Mouse (Mus musculus): Measurements from ENCODE around the gene Gpr137. TPM values are rescaled to one million over a fixed set of nuclear protein-coding genes. Genes with fewer than 3 reads are reported as not detected.

The Gpr137 gene
- polyA plus RNA-seq, 1 experiment from 2014 or later, result 26.7 TPM

DNA sequence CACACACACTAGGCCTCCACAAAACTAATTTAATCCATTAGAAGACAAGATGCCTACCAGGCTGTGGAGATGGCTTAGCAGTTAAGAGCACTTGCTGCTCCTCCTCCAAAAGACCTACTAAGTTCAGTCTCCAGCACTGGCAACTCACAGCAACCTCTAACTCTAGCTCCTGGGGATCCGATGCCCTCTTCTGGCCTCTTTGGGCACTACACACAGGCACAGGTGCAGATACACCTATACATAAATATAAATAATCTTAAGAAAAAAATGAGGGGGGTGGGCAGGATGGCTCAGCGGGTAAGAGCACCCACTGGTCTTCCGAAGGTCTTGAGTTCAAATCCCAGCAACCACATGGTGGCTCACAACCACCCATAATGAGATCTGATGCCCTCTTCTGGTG, 6.0 kb downstream of the Gpr137 start:
- Histone ChIP-seq H3K4me1 (peaks cover 22% of the 10 kb centered on the region), H3K4me3 (replicated peaks) (no peak overlapping the region), H3K4me2 (no peak overlapping the region), H3K36me3 (no peaks in the 10 kb centered on the region), H3K27ac (no peak overlapping the region), H3K9me3 (no peaks in the 10 kb centered on the region), H3K27me3 (replicated peaks) (peaks cover 48% of the 10 kb centered on the region), H3K9ac (no peak overlapping the region)
- no peak for ATAC-seq (ENCODE audit: insufficient read depth, low FRiP score, low read depth)
- 23% methylated on average over 3 of the region's 3 CpGs for WGBS

DNA sequence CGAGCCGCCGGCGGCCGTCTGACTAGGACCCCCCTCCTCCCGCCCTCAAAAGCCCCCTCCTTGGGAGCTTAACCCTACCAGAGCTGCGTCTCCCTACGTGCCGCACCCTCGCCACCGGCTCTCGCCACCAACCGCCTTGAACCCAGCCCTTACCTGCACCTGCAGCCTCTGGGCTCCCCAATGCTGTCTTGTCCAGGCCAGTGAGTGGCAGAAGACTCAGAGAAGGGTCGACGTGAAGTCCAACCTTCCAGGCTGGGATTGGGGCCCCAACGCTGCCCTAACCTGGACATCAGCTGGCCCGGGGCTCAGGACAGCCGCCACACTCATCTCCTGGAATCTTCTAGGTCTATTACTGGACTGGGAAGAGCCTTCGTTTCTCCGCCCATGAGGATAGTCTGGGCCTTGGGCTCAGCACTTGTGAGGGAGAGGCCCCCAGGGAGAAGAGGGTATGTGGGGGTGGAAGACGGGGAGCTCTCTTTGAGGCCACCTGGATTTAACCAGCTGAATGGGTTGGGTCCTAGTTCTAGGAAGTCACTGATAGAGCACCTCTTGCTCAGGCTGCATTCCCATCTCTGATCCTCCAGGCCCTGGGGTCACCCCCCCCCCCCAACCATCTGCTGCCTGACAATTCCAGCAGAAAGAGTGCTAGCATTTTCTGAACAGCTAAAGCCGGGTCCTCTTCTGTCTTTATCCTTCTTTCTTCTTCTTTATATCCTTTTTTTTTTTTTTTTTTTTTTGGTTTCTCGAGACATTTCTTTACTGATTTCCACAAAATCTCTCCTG, 7.9 kb downstream of the Gpr137 start, which contains the start of gene Kcnk4:
TSS of gene Kcnk4 (minus strand) at position 321 of the 783 bp plus-strand sequence.
- peak within 1 kb of the TSS; percentile 46 for H3K9ac ChIP-seq
- no peak for ATAC-seq (ENCODE audit: insufficient read depth, low FRiP score, low read depth)
- WGBS, result 11% methylated on average over 23 of the region's 23 CpGs
- H3K27ac ChIP-seq, result no peak within 1 kb of the TSS
- H3K9me3 ChIP-seq, result no peaks in the 10 kb centered on the region
- peaks cover 52% of the 10 kb centered on the region for H3K27me3 ChIP-seq (replicated peaks)
- peaks cover 10% of the 10 kb centered on the region for H3K4me1 ChIP-seq
- H3K36me3 ChIP-seq, result no peaks in the 10 kb centered on the region
- peak within 1 kb of the TSS; percentile 85 for H3K4me2 ChIP-seq
- peak within 1 kb of the TSS; percentile 43 for H3K4me3 ChIP-seq (replicated peaks)

DNA sequence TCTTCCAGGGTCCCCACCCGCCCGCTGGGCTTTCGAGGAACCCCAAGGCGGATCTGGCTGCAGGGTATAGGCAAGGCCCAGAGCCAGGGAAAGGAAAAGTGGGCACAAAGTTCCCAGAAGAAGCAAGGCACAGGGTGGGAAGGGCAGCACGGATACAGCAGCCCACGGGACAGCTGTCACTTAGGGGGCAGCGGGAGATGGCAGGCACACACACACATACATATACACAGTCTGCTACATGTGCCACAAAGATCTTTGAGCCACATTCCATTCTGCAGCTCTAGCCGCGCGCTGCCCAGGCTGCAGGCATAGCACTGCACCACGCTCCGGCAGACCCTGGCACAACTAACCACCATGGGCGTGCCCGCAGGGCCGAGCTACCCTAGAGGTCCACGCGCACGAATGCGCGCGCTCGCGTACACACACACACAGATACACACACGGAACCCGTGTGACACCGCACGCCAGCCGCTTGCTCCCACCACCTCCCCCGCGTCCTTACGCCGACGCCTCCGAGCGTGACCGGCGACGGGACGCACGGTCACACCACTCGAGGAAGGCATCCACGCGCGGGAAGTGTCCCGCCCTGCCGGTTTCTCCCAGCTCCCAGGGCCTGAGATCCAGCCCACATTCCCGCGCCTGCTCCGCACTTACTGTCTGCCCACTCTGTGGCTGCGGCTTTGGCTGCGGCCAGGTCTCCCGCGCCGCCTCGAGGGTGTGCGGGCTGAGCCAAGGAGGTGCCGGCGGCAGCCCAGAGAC, 8.7 kb downstream of the Gpr137 start:
- peak overlapping the region; percentile 43 for H3K4me3 ChIP-seq (replicated peaks)
- 5% methylated on average over 58 of the region's 58 CpGs for WGBS
- H3K27me3 ChIP-seq (replicated peaks), result peaks cover 52% of the 10 kb centered on the region
- no peak overlapping the region for H3K27ac ChIP-seq
- peak overlapping the region; percentile 46 for H3K9ac ChIP-seq
- peaks cover 10% of the 10 kb centered on the region for H3K4me1 ChIP-seq
- peak overlapping the region; percentile 85 for H3K4me2 ChIP-seq
- ATAC-seq (ENCODE audit: insufficient read depth, low FRiP score, low read depth), result peak; percentile 35; the same call in 1 of the 2 replicates
- no peaks in the 10 kb centered on the region for H3K36me3 ChIP-seq
- no peaks in the 10 kb centered on the region for H3K9me3 ChIP-seq

DNA sequence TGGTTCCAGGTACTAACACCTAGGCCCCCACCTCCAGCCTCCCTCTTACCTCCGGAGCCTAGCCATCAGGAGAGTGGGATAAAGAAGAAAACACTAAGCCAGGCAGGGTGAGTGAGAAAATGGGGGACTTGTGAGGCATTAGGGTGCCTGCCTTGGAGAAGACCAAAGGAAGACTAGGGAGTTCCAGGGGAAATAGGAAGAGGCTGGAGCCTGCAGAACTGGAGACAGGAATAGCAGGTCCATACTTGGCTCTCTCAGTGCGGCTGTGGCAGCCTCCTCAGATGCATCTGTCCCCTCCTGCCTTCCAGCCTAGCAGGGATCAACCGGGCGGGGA, 9.2 kb downstream of the Gpr137 start:
- ATAC-seq (ENCODE audit: insufficient read depth, low FRiP score, low read depth), result no peak
- Histone ChIP-seq H3K27me3 (replicated peaks) (peaks cover 55% of the 10 kb centered on the region), H3K4me3 (replicated peaks) (0 out of 2 replicates have a peak overlapping the region, but pooled peaks have one; percentile 43), H3K27ac (no peak overlapping the region), H3K36me3 (no peaks in the 10 kb centered on the region), H3K4me2 (0 out of 2 replicates have a peak overlapping the region, but pooled peaks have one; percentile 85), H3K4me1 (peaks cover 10% of the 10 kb centered on the region), H3K9ac (no peak overlapping the region), H3K9me3 (no peaks in the 10 kb centered on the region)
- WGBS, result 39% methylated on average over 4 of the region's 4 CpGs

DNA sequence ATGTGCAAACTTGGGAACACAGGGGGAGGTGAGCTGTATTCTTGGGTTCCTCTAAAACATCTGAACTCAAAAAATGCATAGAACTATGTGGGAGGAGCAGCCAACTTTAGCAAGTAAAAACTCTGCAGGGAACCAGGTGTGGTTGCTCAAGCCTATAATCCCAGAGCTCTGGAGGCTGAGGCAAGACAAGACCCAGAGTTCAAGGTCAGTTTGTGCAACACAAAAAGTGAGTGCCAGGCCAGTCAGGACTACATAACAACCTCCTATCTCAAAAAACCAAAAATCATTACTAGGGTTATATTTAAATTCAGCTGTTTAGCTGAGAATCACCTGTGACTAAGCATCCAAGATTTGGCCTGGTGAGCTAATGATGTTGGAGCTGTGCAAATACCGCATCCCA, 10.3 kb downstream of the Gpr137 start:
- Histone ChIP-seq H3K27ac (no peak overlapping the region), H3K27me3 (replicated peaks) (peaks cover 65% of the 10 kb centered on the region), H3K4me2 (no peak overlapping the region), H3K9ac (no peak overlapping the region), H3K9me3 (no peaks in the 10 kb centered on the region), H3K4me3 (replicated peaks) (no peak overlapping the region), H3K4me1 (peaks cover 12% of the 10 kb centered on the region), H3K36me3 (no peaks in the 10 kb centered on the region)
- no peak for ATAC-seq (ENCODE audit: insufficient read depth, low FRiP score, low read depth)
- WGBS, result 58% methylated on average over 1 of the region's 1 CpGs

DNA sequence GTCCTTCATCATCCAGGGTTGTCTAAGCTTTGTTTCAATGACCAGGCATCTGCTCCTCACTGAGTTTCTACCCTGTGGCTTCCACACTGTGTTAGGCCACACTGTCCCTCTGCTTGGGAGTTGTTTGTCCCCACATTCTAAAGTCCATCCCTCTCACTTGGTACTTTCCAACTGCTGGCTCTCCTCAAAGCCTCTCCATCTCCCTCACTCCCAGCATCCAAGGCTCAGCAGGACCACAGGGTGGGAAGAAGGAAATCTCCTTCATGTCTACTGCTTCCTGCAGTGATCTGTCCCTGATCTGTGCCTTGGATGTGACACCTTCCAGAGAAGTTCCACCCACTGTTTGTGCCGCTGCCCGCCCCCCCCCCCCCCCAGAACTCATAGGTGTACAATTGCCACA, 11.3 kb downstream of the Gpr137 start:
- H3K27ac ChIP-seq, result no peak overlapping the region
- no peaks in the 10 kb centered on the region for H3K9me3 ChIP-seq
- no peak for ATAC-seq (ENCODE audit: insufficient read depth, low FRiP score, low read depth)
- H3K36me3 ChIP-seq, result no peaks in the 10 kb centered on the region
- H3K27me3 ChIP-seq (replicated peaks), result peaks cover 71% of the 10 kb centered on the region
- no peak overlapping the region for H3K4me3 ChIP-seq (replicated peaks)
- H3K4me1 ChIP-seq, result peaks cover 16% of the 10 kb centered on the region
- H3K9ac ChIP-seq, result no peak overlapping the region
- H3K4me2 ChIP-seq, result no peak overlapping the region
- WGBS, result 7% methylated on average over 2 of the region's 2 CpGs

DNA sequence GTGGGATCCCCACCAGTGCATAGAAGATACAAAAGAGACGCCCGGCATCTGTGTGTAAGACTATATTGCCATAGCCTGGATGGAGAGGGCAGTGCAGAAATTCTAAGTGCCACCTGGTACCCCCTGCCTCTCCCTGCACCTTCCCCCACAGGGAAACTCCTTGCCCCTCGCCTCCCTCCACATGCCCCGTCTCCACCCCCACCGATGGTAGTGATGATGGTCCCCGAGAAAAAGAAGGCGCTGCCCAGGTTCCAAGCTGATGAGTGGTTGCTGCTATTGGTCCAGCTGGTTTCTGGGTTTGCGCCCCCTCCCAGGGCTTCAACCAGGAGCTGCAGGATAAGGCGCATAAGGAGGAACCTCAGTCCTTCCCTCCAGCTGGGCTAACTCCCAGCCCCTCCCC, 14.2 kb downstream of the Gpr137 start:
- peaks cover 23% of the 10 kb centered on the region for H3K4me1 ChIP-seq
- H3K4me2 ChIP-seq, result peak overlapping the region; percentile 40
- no peak for ATAC-seq (ENCODE audit: insufficient read depth, low FRiP score, low read depth)
- H3K9ac ChIP-seq, result no peak overlapping the region
- 15% methylated on average over 9 of the region's 9 CpGs for WGBS
- no peaks in the 10 kb centered on the region for H3K9me3 ChIP-seq
- H3K36me3 ChIP-seq, result no peaks in the 10 kb centered on the region
- no peak overlapping the region for H3K27ac ChIP-seq
- H3K27me3 ChIP-seq (replicated peaks), result peaks cover 71% of the 10 kb centered on the region
- H3K4me3 ChIP-seq (replicated peaks), result peak overlapping the region; percentile 17

DNA sequence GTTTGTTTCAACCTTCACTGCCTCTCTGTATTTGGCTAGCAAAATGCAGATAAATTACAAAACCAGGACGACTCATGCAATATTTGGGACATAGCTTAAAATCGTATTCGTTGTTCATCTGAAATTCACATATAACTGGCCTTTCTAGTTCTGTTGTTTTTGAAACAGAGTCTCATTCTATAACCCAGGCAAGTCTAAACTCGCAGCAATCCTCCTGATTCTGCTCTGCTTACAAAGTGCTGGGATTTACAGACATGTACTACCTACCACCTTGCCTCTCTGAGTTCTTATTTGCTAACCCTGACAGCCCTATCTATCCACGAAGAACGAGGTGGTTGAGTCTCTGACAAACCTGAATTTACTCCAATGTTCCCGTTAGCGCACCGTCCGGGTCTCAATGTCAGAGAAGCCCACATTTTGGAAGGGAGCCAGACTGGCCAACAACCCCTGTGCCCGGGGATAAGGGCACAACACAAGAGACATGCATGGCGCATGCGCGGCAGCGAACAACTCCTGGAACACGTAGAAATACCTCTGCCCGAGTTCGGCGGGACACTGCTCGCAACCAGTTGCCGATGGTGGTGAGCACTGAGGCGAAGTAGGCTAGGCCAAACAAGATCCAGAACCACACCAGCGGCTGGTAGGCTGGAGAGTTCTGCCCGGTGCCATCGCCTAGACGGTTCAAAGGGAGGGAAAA, 15.6 kb downstream of the Gpr137 start:
- Histone ChIP-seq H3K4me2 (peak overlapping the region; percentile 40), H3K4me3 (replicated peaks) (peak overlapping the region; percentile 17), H3K27ac (peak overlapping the region; percentile 57; the same call in 1 of the 2 replicates), H3K4me1 (peaks cover 32% of the 10 kb centered on the region), H3K36me3 (no peaks in the 10 kb centered on the region), H3K9me3 (no peaks in the 10 kb centered on the region), H3K27me3 (replicated peaks) (peaks cover 61% of the 10 kb centered on the region), H3K9ac (no peak overlapping the region)
- ATAC-seq (ENCODE audit: insufficient read depth, low FRiP score, low read depth), result no peak
- 15% methylated on average over 26 of the region's 26 CpGs for WGBS

DNA sequence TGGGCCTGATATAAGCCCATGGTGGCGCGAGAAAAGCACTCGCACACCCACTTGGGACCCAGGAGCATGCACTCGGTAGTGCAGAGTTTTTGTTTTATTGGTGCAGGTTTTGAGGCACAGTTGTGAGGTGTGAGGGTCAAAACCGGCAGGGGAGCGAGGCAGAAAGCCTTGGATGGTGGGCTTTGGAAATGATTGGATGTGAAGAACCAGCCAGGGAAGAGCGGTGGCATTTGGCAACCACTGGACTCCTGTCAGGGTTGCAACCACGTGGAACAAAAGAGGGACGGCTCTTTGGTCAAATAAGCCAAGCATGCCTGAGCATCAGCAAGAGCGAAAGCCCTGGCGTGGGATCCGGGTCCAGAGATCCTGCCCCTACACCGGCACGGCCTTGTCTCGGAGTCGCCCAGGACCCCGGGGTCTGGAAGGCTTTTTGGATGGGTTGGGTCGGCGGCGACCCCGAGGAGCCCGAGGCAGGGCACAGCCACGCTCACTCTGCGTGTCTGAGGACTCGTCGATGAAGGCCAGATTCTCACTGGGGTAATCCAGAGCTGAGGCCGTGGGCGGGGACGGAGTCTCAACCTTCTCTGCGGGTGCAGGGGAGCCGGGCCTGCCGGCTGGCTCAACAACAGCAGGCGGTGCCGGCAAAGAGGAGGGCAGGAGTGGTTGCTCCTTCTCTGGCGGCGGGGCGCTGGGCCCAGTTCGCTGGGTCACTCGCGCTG, 16.5 kb downstream of the Gpr137 start:
- Histone ChIP-seq H3K4me3 (replicated peaks) (peak overlapping the region; percentile 28; the same call in 1 of the 2 replicates), H3K36me3 (no peaks in the 10 kb centered on the region), H3K4me2 (peak overlapping the region; percentile 52), H3K4me1 (peaks cover 35% of the 10 kb centered on the region), H3K9me3 (no peaks in the 10 kb centered on the region), H3K27me3 (replicated peaks) (peaks cover 58% of the 10 kb centered on the region), H3K27ac (peak overlapping the region; percentile 57; the same call in 1 of the 2 replicates), H3K9ac (no peak overlapping the region)
- ATAC-seq (ENCODE audit: insufficient read depth, low FRiP score, low read depth), result no peak
- 19% methylated on average over 40 of the region's 40 CpGs for WGBS

DNA sequence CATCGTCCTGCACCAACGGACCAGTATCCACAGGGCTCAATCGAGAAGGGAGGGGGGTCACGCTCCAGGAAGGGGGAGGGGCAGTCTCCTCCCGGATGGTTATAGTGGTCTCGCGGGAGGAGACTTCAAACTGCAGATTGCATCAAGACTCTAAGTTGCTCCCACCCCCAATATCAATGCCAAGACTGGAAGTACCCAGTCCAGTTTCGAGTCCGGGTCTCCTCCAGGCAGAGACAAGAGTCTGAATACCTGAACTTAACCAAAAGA, 17.0 kb downstream of the Gpr137 start, which contains the start of gene Catsperz:
TSS of gene Catsperz (minus strand) at position 74 of the 267 bp plus-strand sequence.
- Histone ChIP-seq H3K4me1 (peaks cover 40% of the 10 kb centered on the region), H3K27ac (peak within 1 kb of the TSS; percentile 57; the same call in 1 of the 2 replicates), H3K27me3 (replicated peaks) (peaks cover 57% of the 10 kb centered on the region), H3K9me3 (no peaks in the 10 kb centered on the region), H3K36me3 (no peaks in the 10 kb centered on the region), H3K9ac (no peak within 1 kb of the TSS), H3K4me3 (replicated peaks) (peak within 1 kb of the TSS; percentile 28), H3K4me2 (peak within 1 kb of the TSS; percentile 52)
- 4% methylated on average over 9 of the region's 9 CpGs for WGBS
- ATAC-seq (ENCODE audit: insufficient read depth, low FRiP score, low read depth), result no peak

DNA sequence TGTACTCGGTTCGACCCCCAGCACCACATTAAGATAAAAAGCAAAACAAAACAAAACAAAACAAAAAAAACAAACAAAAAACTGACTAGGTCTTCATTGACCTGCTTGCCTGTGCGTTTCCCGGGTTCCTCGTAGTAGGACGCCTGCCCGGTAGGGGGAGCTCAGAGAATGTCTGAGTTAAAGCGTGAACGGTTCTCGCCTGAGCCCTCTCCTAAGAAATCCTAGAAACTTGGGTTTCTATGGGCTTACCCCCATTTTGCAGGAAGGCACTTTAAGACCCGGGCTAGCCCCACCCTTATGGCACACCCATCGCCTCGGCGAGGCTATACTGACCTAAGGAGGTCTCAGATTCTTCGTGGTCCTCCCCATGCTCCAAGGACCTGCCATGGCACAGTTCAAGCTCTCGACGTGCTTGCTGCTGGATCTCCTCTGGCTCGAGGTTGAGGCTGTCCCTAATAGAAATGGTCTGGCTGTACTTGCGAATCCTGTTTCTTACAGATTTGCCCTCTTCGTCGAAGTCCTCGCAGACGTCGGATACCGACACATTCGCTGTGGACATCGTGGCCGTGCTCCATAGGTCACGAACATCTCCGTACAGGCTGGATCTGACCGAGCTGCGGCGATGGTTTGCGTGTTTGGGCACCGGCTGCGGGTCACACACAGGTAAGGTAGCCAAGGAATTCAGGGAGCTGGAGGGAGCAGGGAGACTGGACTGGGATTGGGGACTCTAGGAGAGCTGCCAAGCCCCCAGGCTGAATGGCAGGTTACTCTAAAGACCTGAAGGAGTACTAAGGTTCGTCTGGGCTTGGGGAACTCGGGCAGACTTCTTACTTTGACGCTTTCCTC, 17.6 kb downstream of the Gpr137 start:
- peak overlapping the region; percentile 52 for H3K4me2 ChIP-seq
- peak overlapping the region; percentile 28 for H3K4me3 ChIP-seq (replicated peaks)
- H3K9me3 ChIP-seq, result no peaks in the 10 kb centered on the region
- WGBS, result 4% methylated on average over 39 of the region's 39 CpGs
- no peak overlapping the region for H3K9ac ChIP-seq
- no peak for ATAC-seq (ENCODE audit: insufficient read depth, low FRiP score, low read depth)
- peaks cover 54% of the 10 kb centered on the region for H3K27me3 ChIP-seq (replicated peaks)
- no peak overlapping the region for H3K27ac ChIP-seq
- peaks cover 46% of the 10 kb centered on the region for H3K4me1 ChIP-seq
- no peaks in the 10 kb centered on the region for H3K36me3 ChIP-seq
